Mouse (Mus musculus) megakaryocyte, adult 5-6 weeks (primary cell): ENCODE data around the gene Adam26a. TPM values are rescaled to one million over a fixed set of nuclear protein-coding genes. Genes with fewer than 3 reads are reported as not detected.
"Not testable (repeated sequence)": the region's sequence is repeated elsewhere in the genome, so short reads cannot be mapped to it uniquely, and the experiment has no call there.

Experiments used
- ATAC-seq: 2 replicates; pipeline ENCODE4 v1.8.0; 2016; ENCODE audit warnings: mild to moderate bottlenecking, inconsistent platforms; ENCODE audit not compliant: poor library complexity, severe bottlenecking
- total RNA-seq, 2 experiments: library from RNA; stranded (forward) in 1 of 2; stranded (reverse) in 1 of 2; fragments of 153-499, 151-499 nt in 1 of 2; fragments of 221-1000, 200-1000 nt in 1 of 2; gene quantifications; 2 replicates each; pipeline versions ENCODE4 v1.2.3 to v1.2.4; 2015 to 2017

Adam26a gene
- total RNA-seq (2015) (not detected in 2 replicates), total RNA-seq (2017) (not detected in 2 replicates)

DNA sequence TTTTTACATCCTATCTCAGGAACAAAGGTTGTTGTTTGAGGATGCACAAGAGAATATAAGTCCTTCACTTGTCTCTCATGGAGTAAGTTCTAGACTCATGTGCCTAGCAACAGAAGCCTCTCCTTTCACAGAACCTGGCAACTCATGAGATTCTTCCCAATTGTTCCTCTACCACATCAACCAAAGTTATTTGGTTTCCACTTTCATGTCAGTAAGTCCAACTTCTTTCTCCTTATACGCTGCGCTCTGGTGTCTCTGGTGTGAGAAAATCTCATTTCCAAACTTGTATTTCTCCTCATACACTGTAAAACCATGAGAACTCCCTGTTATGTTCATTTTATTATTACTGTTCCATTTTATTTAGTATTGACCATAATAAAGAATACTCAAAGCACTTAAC lies at the start of gene Adam26a:
Gene Adam26a, minus strand, starts transcription at position 101 of the 400 bp plus-strand sequence.
- ATAC-seq: not testable (repeated sequence)

DNA sequence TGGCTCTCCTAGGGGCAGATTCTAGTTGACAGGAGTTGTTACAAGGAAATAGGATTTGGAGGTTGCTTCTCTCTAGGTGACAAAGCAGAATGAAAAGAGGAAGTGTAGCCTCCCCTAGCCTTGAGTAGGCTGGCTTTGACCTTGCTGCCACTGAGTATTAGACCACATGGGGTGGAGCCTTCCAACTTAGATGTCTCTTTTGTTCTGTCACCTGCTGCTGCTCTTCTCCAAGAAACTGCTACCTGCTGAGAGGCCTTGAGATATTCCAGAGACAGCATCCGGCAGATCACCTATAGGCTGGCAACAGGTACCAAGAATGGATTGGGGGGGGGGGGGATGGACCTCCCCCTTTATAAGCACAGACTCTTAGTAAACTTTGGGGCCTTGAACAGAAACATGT lies 39.5 kb upstream of the Adam26a start:
- ATAC-seq: no peak

DNA sequence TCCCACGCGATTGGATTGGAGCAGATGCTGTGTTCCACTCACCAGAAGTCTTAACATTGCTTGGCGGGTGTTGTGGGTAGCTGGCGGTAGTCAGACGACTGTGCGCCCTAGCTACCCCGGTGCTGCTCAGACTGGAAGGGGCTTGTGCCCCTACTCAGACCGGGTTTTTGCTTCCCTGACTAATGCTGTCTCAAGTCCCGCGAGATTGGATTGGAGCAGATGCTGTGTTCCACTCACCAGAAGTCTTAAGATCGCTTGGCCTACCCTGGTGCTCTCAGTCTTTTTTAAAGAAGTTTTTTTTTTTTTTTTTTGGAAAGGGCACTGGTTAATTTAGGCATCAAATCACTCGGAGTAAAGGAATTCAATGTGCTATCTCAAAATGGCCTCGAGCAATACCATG lies 27.1 kb upstream of the Adam26a start:
- not testable (repeated sequence) for ATAC-seq

DNA sequence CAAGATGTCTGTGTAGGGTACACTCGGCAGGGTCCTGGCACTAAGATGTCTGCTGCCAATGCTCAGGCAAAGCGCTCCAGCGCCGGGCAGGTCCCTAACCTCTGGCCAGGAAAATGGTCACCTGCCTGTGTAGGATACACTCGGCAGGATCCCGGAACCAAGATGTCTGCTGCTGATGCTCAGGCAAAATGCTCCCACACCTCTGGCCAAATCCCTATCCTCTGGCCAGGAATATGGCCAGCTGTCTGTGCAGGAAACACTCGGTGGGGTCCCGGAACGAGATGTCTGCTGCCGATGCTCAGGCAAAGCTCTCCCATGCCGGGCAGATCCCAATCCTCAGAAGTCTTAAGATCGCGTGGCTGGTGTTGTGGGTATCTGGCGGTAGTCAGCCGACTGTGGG lies 26.7 kb upstream of the Adam26a start:
- not testable (repeated sequence) for ATAC-seq

DNA sequence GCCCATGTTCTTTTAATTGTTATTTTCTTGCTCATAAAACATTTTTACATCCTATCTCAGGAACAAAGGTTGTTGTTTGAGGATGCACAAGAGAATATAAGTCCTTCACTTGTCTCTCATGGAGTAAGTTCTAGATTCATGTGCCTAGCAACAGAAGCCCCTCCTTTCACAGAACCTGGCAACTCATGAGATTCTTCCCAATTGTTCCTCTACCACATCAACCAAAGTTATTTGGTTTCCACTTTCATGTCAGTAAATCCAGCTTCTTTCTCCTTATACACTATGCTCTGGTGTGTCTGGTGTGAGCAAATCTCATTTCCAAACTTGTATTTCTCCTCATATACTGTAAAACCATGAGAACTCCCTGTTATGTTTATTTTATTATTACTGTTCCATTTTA lies 48.5 kb downstream of the Adam26a start, which contains the start of gene Adam26b:
Gene Adam26b, minus strand, starts transcription at position 101 of the 400 bp plus-strand sequence.
- not testable (repeated sequence) for ATAC-seq

Other genes with a start within 250 kb of the Adam26a start
- gene Adam26b, start 48.6 kb downstream of the Adam26a start, total RNA-seq (2015): not detected in 2 replicates
- not detected in 2 replicates for gene Adam26b, start 48.6 kb downstream of the Adam26a start, total RNA-seq (2017)
- gene Gm5346, start 50.6 kb upstream of the Adam26a start, total RNA-seq (2015): not detected in 2 replicates
- not detected in 2 replicates for gene Gm5346, start 50.6 kb upstream of the Adam26a start, total RNA-seq (2017)
- gene Adam34, start 133.3 kb upstream of the Adam26a start, total RNA-seq (2015): not detected in 2 replicates
- not detected in 2 replicates for gene Adam34, start 133.3 kb upstream of the Adam26a start, total RNA-seq (2017)